Mouse (Mus musculus) E14TG2a.4 (cell line): ENCODE results near the gene Defb43.

Experiments
- CTCF ChIP-seq: conservative IDR thresholded peaks from 2 replicates; pipeline ENCODE4 v1.5.1; 2014; ENCODE audit warnings: low read length
- NANOG ChIP-seq: IDR thresholded peaks from 2 replicates; pipeline ENCODE4 v1.6.1; 2014; ENCODE audit warnings: borderline replicate concordance, low read length, mixed read lengths
- POU5F1 ChIP-seq: IDR thresholded peaks from 2 replicates; pipeline ENCODE4 v1.6.1; 2014; ENCODE audit warnings: low read length, borderline replicate concordance

GRCm38 (mm10) chr14:63054729-63055128 is 43.2 kb downstream of the Defb43 start:
- no peak for TF ChIP-seq CTCF
- no peak for TF ChIP-seq POU5F1
- no peak for TF ChIP-seq NANOG
